Mouse (Mus musculus) heart, embryonic 11.5 days (tissue): Measurements from ENCODE around the gene Hoxb7. TPM values are rescaled to one million over a fixed set of nuclear protein-coding genes. Genes with fewer than 3 reads are reported as not detected.
A peak's percentile ranks its signal among the peaks of the same experiment; 100 is the strongest.

ENCODE experiments used
- ATAC-seq: fragments of 200-750 bp; cut with Nextera tagmentation; replicated peaks from 2 replicates; pipeline ENCODE4 v1.8.0; 2017; ENCODE audit warnings: moderate library complexity; ENCODE audit not compliant: insufficient number of reproducible peaks, low FRiP score, low TSS enrichment
- H3K27ac ChIP-seq: fragments of 300-500 bp; sonication (generic); 2 replicates; pipeline ENCODE4 v1.5.1; 2014; ENCODE audit warnings: mild to moderate bottlenecking, low read depth, low read length
- H3K27me3 ChIP-seq: fragments of 300-500 bp; sonication (generic); 2 replicates; pipeline ENCODE4 v1.6.1; 2014; ENCODE audit warnings: mild to moderate bottlenecking, low read length, mixed read lengths; ENCODE audit not compliant: control insufficient read depth, insufficient read depth
- H3K36me3 ChIP-seq: fragments of 300-500 bp; sonication (generic); 2 replicates; pipeline ENCODE4 v1.6.1; 2014; ENCODE audit warnings: mild to moderate bottlenecking, low read length, moderate library complexity, mixed read lengths; ENCODE audit not compliant: control insufficient read depth, insufficient read depth
- H3K4me1 ChIP-seq: fragments of 300-500 bp; sonication (generic); 2 replicates; pipeline ENCODE4 v1.6.1; 2014; ENCODE audit warnings: low read length; ENCODE audit not compliant: control insufficient read depth, insufficient read depth
- H3K4me2 ChIP-seq: fragments of 300-500 bp; sonication (generic); 2 replicates; pipeline ENCODE4 v1.6.1; 2014; ENCODE audit warnings: mild to moderate bottlenecking, moderate library complexity
- H3K4me3 ChIP-seq: fragments of 300-500 bp; sonication (generic); 2 replicates; pipeline ENCODE4 v1.5.1; 2014; ENCODE audit warnings: low read depth, low read length
- H3K9ac ChIP-seq: fragments of 300-500 bp; sonication (generic); 2 replicates; pipeline ENCODE4 v1.6.1; 2014; ENCODE audit warnings: mild to moderate bottlenecking, low read depth, low read length, moderate library complexity
- H3K9me3 ChIP-seq: fragments of 300-500 bp; sonication (generic); replicated peaks from 2 replicates; pipeline ENCODE4 v1.6.1; 2016; ENCODE audit warnings: low read length; ENCODE audit not compliant: control insufficient read depth
- WGBS: fragments of 180-500 bp; shearing (Covaris S2); extraction: QIAGEN DNeasy Blood & Tissue Kit; methylation state at CpG from one replicate; pipeline ENCODE4 v1.1.7; 2014; ENCODE audit not compliant: insufficient replicate concordance; 5-methylcytosine and 5-hydroxymethylcytosine counted together
- polyA plus RNA-seq: library from polyadenylated mRNA; unstranded; fragments of >200 nt; fragmentation: Nextera tagmentation; extraction: Ambion mirVana; gene quantifications from 2 replicates; pipeline ENCODE4 v1.2.1, GENCODE M21; 2014

Hoxb7 gene
- polyA plus RNA-seq, 1 experiment from 2014 or later = 0.31 TPM

GRCm38 (mm10) chr11:96295092-96295835, 8.8 kb downstream of the Hoxb7 start:
- peaks cover 97% of the 10 kb centered on the region for H3K27me3 ChIP-seq
- no peaks in the 10 kb centered on the region for H3K9me3 ChIP-seq
- no peak for ATAC-seq
- no peak overlapping the region for H3K4me3 ChIP-seq
- no peak overlapping the region for H3K9ac ChIP-seq
- peaks cover 6% of the 10 kb centered on the region for H3K4me1 ChIP-seq
- H3K36me3 ChIP-seq = no peaks in the 10 kb centered on the region
- no peak overlapping the region for H3K4me2 ChIP-seq
- WGBS = under 1% methylated on average over 30 of the region's 30 CpGs
- H3K27ac ChIP-seq = no peak overlapping the region

DNA sequence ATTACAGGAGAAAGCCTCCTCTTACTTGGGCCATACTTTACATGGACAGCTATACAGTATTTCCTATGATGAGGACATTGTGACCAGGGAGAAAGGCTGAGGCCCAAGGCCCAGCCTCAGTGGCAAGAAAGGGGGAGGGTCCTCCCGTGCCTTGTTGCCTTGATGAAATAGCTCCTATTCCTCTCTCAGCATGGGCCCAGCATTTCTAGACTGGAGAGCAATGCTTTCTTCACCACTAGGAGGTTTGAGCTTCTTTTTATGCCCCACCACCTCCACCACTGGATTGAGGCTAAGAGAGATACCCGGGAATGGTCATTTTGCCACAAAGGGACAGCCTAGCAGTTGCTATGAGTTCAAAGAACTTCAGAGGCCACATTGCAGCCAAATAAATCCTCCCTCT, 10.6 kb downstream of the Hoxb7 start:
- Histone ChIP-seq H3K9me3 (no peaks in the 10 kb centered on the region), H3K9ac (no peak overlapping the region), H3K4me2 (no peak overlapping the region), H3K36me3 (no peaks in the 10 kb centered on the region), H3K27ac (no peak overlapping the region), H3K4me1 (peaks cover 12% of the 10 kb centered on the region), H3K4me3 (no peak overlapping the region), H3K27me3 (peaks cover 100% of the 10 kb centered on the region)
- ATAC-seq = no peak
- 0% methylated on average over 2 of the region's 2 CpGs for WGBS

GRCm38 (mm10) chr11:96297428-96297827, 11.0 kb downstream of the Hoxb7 start:
- Histone ChIP-seq H3K27me3 (peaks cover 100% of the 10 kb centered on the region), H3K27ac (no peak overlapping the region), H3K4me3 (no peak overlapping the region), H3K36me3 (no peaks in the 10 kb centered on the region), H3K9ac (no peak overlapping the region), H3K9me3 (no peaks in the 10 kb centered on the region), H3K4me2 (no peak overlapping the region), H3K4me1 (peaks cover 12% of the 10 kb centered on the region)
- ATAC-seq = no peak
- WGBS = 5% methylated on average over 3 of the region's 3 CpGs

GRCm38 (mm10) chr11:96297968-96298635, 11.7 kb downstream of the Hoxb7 start:
- WGBS = 4% methylated on average over 11 of the region's 11 CpGs
- H3K4me2 ChIP-seq = no peak overlapping the region
- no peak for ATAC-seq
- no peak overlapping the region for H3K27ac ChIP-seq
- no peaks in the 10 kb centered on the region for H3K9me3 ChIP-seq
- H3K4me1 ChIP-seq = peaks cover 12% of the 10 kb centered on the region
- H3K9ac ChIP-seq = no peak overlapping the region
- no peak overlapping the region for H3K4me3 ChIP-seq
- H3K27me3 ChIP-seq = peaks cover 100% of the 10 kb centered on the region
- H3K36me3 ChIP-seq = no peaks in the 10 kb centered on the region

DNA sequence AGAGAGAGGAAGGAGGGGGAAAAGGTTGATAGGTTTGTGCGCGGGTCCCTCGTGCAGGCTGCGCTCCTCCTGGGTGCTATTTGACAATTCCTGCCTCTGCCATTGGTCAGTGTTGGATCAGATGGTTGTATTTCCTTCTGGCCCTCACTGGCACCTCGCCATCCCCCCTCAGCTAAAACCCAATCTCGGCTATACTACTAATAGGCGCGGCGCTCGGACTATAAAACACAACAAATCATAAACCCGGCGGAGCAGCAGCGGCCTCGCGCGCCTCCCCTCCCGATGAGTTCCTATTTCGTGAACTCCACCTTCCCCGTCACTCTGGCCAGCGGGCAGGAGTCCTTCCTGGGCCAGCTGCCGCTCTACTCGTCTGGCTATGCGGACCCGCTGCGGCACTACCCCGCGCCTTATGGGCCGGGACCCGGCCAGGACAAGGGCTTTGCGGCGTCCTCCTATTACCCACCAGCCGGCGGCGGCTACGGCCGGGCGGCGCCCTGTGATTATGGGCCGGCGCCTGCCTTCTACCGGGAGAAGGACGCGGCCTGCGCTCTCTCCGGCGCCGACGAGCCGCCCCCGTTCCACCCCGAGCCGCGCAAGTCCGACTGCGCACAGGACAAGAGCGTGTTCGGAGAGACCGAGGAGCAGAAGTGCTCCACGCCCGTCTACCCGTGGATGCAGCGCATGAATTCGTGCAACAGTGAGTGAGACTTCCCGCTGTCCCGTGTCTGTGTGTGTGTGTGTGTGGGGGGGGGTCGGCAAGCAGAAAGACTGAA, 12.7 kb downstream of the Hoxb7 start:
- no peaks in the 10 kb centered on the region for H3K9me3 ChIP-seq
- H3K4me2 ChIP-seq = peak overlapping the region; percentile 54
- WGBS = under 1% methylated on average over 66 of the region's 66 CpGs
- peak overlapping the region; percentile 32 for H3K4me3 ChIP-seq
- peaks cover 12% of the 10 kb centered on the region for H3K4me1 ChIP-seq
- no peaks in the 10 kb centered on the region for H3K36me3 ChIP-seq
- H3K9ac ChIP-seq = 0 out of 2 replicates have a peak overlapping the region, but pooled peaks have one; percentile 5
- no peak for ATAC-seq
- H3K27me3 ChIP-seq = peaks cover 100% of the 10 kb centered on the region
- no peak overlapping the region for H3K27ac ChIP-seq

GRCm38 (mm10) chr11:96299781-96300180, 13.4 kb downstream of the Hoxb7 start:
- Histone ChIP-seq H3K4me3 (no peak overlapping the region), H3K9ac (no peak overlapping the region), H3K27me3 (peaks cover 100% of the 10 kb centered on the region), H3K36me3 (no peaks in the 10 kb centered on the region), H3K4me2 (peak overlapping the region; percentile 32; the same call in 1 of the 2 replicates), H3K27ac (no peak overlapping the region), H3K4me1 (peaks cover 12% of the 10 kb centered on the region), H3K9me3 (no peaks in the 10 kb centered on the region)
- ATAC-seq = no peak
- WGBS = under 1% methylated on average over 9 of the region's 9 CpGs

- Histone ChIP-seq H3K27ac (no peak overlapping the region), H3K9me3 (no peaks in the 10 kb centered on the region), H3K9ac (no peak overlapping the region), H3K4me2 (peak overlapping the region; percentile 32), H3K27me3 (peaks cover 100% of the 10 kb centered on the region), H3K4me1 (peaks cover 9% of the 10 kb centered on the region), H3K36me3 (no peaks in the 10 kb centered on the region), H3K4me3 (peak overlapping the region; percentile 26)
- no peak for ATAC-seq
- WGBS = 2% methylated on average over 34 of the region's 35 CpGs
Measured at GRCm38 (mm10) chr11:96300354-96301063, 14.1 kb downstream of the Hoxb7 start.

GRCm38 (mm10) chr11:96301064-96301431, 14.6 kb downstream of the Hoxb7 start:
- Histone ChIP-seq H3K36me3 (no peaks in the 10 kb centered on the region), H3K27me3 (peaks cover 100% of the 10 kb centered on the region), H3K9ac (no peak overlapping the region), H3K4me3 (peak overlapping the region; percentile 26; the same call in 1 of the 2 replicates), H3K27ac (no peak overlapping the region), H3K4me1 (peaks cover 9% of the 10 kb centered on the region; the same call in 1 of the 2 replicates), H3K4me2 (peak overlapping the region; percentile 32), H3K9me3 (no peaks in the 10 kb centered on the region)
- 4% methylated on average over 7 of the region's 10 CpGs for WGBS
- no peak for ATAC-seq
